Mouse (Mus musculus) liver, postnatal 0 days (tissue): ENCODE data around the gene Abtb1. TPM values are rescaled to one million over a fixed set of nuclear protein-coding genes. Genes with fewer than 3 reads are reported as not detected.

ENCODE experiments used
- ATAC-seq: fragments of 200-750 bp; cut with Nextera tagmentation; 2 replicates; pipeline ENCODE4 v1.8.0; 2017; ENCODE audit warnings: mild to moderate bottlenecking, moderate library complexity
- DNase-seq: peaks from one replicate; pipeline ENCODE4 v3.0.0-alpha.2; 2016
- H3K27ac ChIP-seq: fragments of 300-500 bp; sonication (generic); 2 replicates; pipeline ENCODE4 v1.5.1; 2014; ENCODE audit warnings: antibody characterized with exemption, moderate library complexity, mild to moderate bottlenecking, low read depth
- H3K27me3 ChIP-seq: fragments of 300-500 bp; sonication (generic); 2 replicates; pipeline ENCODE4 v1.6.1; 2014; ENCODE audit warnings: low read length, control low read depth, mixed read lengths; ENCODE audit not compliant: insufficient read depth
- H3K36me3 ChIP-seq: fragments of 300-500 bp; sonication (generic); replicated peaks from 2 replicates; pipeline ENCODE4 v1.6.1; 2014; ENCODE audit warnings: mild to moderate bottlenecking, control low read depth, low read length, moderate library complexity, mixed read lengths; ENCODE audit not compliant: insufficient read depth
- H3K4me1 ChIP-seq: fragments of 300-500 bp; sonication (generic); 2 replicates; pipeline ENCODE4 v1.6.1; 2014; ENCODE audit warnings: antibody characterized with exemption, mild to moderate bottlenecking, control low read depth; ENCODE audit not compliant: insufficient read depth
- H3K4me2 ChIP-seq: fragments of 300-500 bp; sonication (generic); 2 replicates; pipeline ENCODE4 v1.6.1; 2014; ENCODE audit warnings: low read depth, mild to moderate bottlenecking, low read length, moderate library complexity, mixed read lengths
- H3K4me3 ChIP-seq: fragments of 300-500 bp; sonication (generic); 2 replicates; pipeline ENCODE4 v1.5.1; 2014; ENCODE audit warnings: low read depth, low read length
- H3K9ac ChIP-seq: fragments of 300-500 bp; sonication (generic); replicated peaks from 2 replicates; pipeline ENCODE4 v1.6.1; 2014; ENCODE audit warnings: mild to moderate bottlenecking, moderate library complexity
- H3K9me3 ChIP-seq: fragments of 300-500 bp; sonication (generic); 2 replicates; pipeline ENCODE4 v1.6.1; 2016; ENCODE audit warnings: mild to moderate bottlenecking, control low read depth, low read length, mixed read lengths
- CTCF ChIP-seq: sonication (generic); IDR thresholded peaks from 2 replicates; pipeline ENCODE4 v1.5.1; 2016; ENCODE audit warnings: antibody characterized with exemption, low read depth
- EP300 ChIP-seq: IDR thresholded peaks from 2 replicates; pipeline ENCODE4 v1.6.1; 2016; ENCODE audit warnings: antibody characterized with exemption, low read depth, mild to moderate bottlenecking
- WGBS: fragments of 180-500 bp; shearing (Covaris S2); extraction: QIAGEN DNeasy Blood & Tissue Kit; methylation state at CpG from one replicate; pipeline ENCODE4 v1.1.7; 2014; ENCODE audit not compliant: insufficient replicate concordance; 5-methylcytosine and 5-hydroxymethylcytosine counted together
- polyA plus RNA-seq: library from polyadenylated mRNA; unstranded; fragments of >200 nt; fragmentation: Nextera tagmentation; extraction: Ambion mirVana; gene quantifications from 2 replicates; pipeline ENCODE4 v1.2.1, GENCODE M21; 2015

Gene Abtb1
- polyA plus RNA-seq, 1 experiment from 2014 or later: 36.2 TPM

DNA sequence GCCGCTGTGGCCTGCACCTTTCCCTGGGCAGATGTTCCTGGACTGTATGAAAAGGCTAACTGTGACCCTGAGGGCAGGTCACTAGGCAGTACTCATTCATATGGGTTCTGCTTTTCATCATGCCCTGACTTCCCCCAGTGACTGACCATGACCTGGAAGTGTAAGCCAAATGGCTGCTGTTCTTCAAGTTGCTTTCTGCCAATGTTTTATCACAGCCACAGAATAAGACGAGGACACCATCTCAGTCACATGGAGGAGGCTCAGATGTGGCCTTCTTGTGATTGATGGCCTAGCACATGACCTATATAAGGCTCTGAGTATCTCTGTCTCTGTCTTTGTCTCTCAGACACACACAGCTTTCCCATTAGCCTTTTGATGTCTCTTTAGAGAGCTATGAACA lies 5.8 kb upstream of the Abtb1 start:
- H3K36me3 ChIP-seq: no peaks in the 10 kb centered on the region
- DNase-seq: no peak
- no peak for TF ChIP-seq CTCF
- TF ChIP-seq EP300: no peak
- H3K27me3 ChIP-seq: no peaks in the 10 kb centered on the region
- 75% methylated on average over 2 of the region's 2 CpGs for WGBS
- no peak overlapping the region for H3K4me2 ChIP-seq
- no peaks in the 10 kb centered on the region for H3K9me3 ChIP-seq
- H3K9ac ChIP-seq: no peak overlapping the region
- H3K4me3 ChIP-seq: no peak overlapping the region
- peaks cover 4% of the 10 kb centered on the region; the same call in 1 of the 2 replicates for H3K4me1 ChIP-seq
- no peak overlapping the region for H3K27ac ChIP-seq
- no peak for ATAC-seq

DNA sequence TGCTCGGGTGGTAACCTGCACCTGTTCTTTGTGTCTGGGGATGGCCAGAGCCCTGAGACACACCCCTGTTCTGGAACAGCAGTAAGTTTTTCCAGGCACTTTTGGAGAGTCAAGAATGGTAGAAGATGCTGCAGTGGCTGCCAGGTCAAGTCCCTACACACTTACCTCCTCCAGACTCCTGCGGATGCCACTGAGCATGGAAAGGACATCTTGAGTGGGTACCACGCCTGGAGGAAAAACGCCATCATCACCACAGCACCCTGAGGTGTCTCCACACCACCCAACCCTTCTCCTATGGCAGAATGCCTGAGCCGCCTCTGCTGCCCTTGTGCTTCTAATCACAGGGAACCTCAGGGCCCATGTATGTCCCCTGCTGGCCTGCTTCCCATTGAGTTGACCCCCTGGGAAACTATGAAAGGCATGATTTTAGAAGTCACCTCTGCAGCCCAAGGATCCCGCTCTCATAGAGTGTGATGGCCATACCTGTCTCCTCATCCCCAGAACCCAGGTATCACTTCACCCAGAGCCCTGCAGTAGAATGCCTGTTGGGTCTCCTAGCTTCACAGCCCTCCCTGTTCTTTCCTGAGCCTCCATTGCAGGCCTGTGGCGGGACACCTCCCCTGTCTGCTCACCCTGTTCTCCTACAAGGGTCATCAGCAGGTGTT lies 3.2 kb upstream of the Abtb1 start:
- TF ChIP-seq CTCF (no peak), EP300 (no peak)
- Histone ChIP-seq H3K4me3 (no peak overlapping the region), H3K4me2 (no peak overlapping the region), H3K9ac (no peak overlapping the region), H3K36me3 (no peaks in the 10 kb centered on the region; the same call in 1 of the 2 replicates), H3K27me3 (no peaks in the 10 kb centered on the region), H3K27ac (no peak overlapping the region), H3K9me3 (no peaks in the 10 kb centered on the region), H3K4me1 (peaks cover 19% of the 10 kb centered on the region)
- 85% methylated on average over 7 of the region's 7 CpGs for WGBS
- ATAC-seq (no peak), DNase-seq (no peak)

DNA sequence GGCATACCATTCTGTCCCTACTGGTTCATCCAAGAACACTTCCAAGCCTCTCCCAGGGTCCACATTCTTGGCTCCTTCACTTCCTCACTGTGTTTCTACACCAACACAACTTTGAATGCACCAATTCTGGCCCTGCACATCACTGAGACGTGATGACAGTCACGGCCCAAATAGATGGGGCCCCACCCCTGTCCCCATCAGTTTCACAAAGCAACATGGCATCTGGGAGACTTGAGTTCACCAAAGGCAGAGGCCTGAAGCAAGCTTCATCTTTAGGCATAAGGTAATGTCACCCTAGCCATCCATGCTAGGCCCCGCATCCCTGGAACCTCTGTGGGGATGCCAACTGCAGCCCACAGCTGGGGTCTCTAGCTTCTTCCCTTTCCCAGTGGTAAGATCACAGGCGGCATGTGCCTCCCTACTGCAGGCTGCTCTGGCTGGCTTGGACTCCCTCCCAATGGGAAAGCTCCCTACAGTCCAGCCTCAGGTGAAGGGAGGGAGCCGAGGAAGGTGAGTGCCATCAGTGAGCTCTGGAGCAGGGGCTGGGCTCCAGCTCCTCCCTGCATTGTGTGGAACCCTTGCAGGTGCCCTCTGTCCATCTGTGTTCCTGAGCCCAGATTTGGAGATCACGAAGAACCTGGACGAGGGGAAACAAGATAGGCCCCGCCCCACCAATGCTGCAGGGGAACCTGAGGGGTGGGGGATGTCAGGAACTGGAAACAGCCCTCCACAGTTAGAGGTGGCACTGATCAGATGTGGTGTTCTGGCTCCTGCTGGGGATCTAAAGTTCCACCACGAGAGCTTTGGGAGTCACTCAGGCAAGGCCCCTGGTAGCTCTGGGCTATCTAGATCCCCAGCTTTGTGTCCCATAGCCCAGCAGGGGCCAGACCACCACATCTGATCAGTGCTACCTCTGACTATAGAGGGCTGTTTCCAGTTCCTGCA lies 2.3 kb upstream of the Abtb1 start:
- no peak overlapping the region for H3K4me2 ChIP-seq
- no peak for TF ChIP-seq EP300
- TF ChIP-seq CTCF: no peak
- H3K4me3 ChIP-seq: no peak overlapping the region
- ATAC-seq: no peak
- no peak overlapping the region for H3K27ac ChIP-seq
- WGBS: 79% methylated on average over 9 of the region's 9 CpGs
- no peaks in the 10 kb centered on the region for H3K9me3 ChIP-seq
- no peaks in the 10 kb centered on the region for H3K27me3 ChIP-seq
- DNase-seq: no peak
- no peak overlapping the region for H3K9ac ChIP-seq
- H3K36me3 ChIP-seq: peaks cover 7% of the 10 kb centered on the region
- H3K4me1 ChIP-seq: peaks cover 23% of the 10 kb centered on the region

DNA sequence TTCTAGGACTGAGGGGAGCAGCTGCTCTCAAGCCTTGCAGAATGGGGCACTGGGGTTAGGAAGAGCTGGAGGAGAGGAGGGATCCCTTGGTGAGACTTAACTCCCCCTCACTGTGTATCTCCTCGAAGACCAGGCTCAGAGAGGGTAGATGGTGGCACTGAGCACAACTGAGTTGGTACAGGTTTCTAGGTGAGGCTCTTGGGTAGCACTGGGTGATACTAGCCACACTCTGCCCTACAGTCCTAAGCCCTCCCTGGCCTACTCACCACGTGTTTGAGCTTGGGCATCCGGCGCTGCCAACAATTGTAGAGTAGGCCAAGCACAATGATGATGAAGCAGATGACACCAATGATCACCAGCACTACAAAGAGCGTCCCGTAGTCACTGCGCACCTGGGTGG lies 1.5 kb upstream of the Abtb1 start:
- Histone ChIP-seq H3K9ac (0 out of 2 replicates have a peak overlapping the region, but pooled peaks have one; percentile 79), H3K4me3 (peak overlapping the region; percentile 71; the same call in 1 of the 2 replicates), H3K27ac (no peak overlapping the region), H3K4me1 (peaks cover 23% of the 10 kb centered on the region), H3K27me3 (no peaks in the 10 kb centered on the region), H3K9me3 (no peaks in the 10 kb centered on the region), H3K4me2 (peak overlapping the region; percentile 99), H3K36me3 (peaks cover 16% of the 10 kb centered on the region)
- DNase-seq (no peak), ATAC-seq (no peak)
- WGBS: 76% methylated on average over 7 of the region's 7 CpGs
- TF ChIP-seq EP300: no peak
- TF ChIP-seq CTCF: no peak

DNA sequence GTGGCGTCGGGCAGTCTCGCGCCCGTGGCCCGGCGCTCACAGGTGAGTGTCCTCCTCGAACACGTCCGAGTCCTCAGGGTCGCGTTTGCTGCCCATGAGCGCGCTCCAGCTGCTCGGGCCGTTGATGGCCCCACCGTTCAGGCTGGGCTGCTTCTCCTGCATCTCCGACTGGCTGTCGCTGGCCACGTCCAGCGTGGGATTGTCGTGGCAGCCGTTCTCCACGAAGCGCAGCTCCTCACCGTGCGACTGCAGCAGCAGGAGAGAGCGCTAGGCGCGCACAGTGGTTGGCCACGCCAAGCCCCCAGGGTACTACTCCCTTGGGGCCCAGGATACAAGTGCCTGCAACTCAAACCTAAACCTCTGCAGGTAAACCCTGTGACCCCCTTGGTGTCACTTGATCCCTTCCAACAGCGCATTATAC lies 957 bp upstream of the Abtb1 start:
- DNase-seq (no peak), ATAC-seq (no peak)
- H3K27ac ChIP-seq: peak overlapping the region; percentile 92
- WGBS: 5% methylated on average over 22 of the region's 32 CpGs
- TF ChIP-seq EP300 (no peak), CTCF (no peak)
- peaks cover 21% of the 10 kb centered on the region for H3K36me3 ChIP-seq
- H3K27me3 ChIP-seq: no peaks in the 10 kb centered on the region
- H3K4me2 ChIP-seq: peak overlapping the region; percentile 99
- H3K9ac ChIP-seq: peak overlapping the region; percentile 79
- no peaks in the 10 kb centered on the region for H3K9me3 ChIP-seq
- peaks cover 23% of the 10 kb centered on the region for H3K4me1 ChIP-seq
- H3K4me3 ChIP-seq: peak overlapping the region; percentile 71

DNA sequence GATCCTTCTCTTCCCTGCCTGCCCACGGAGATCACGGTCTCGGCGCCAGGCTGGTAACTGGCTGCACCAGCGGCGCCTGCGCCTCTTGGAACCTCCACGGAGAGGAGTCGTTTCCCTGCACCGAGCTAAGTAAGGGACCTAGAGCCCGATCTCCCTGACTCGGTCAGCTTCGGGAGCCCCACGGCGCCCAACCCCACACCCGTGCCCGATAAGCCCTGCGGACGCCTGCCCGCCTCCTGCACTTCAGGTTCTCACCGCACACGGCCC lies 337 bp downstream of the Abtb1 start:
- under 1% methylated on average over 22 of the region's 22 CpGs for WGBS
- H3K36me3 ChIP-seq: peaks cover 33% of the 10 kb centered on the region
- peak overlapping the region; percentile 92 for H3K27ac ChIP-seq
- peak overlapping the region; percentile 85 for H3K9ac ChIP-seq
- no peaks in the 10 kb centered on the region for H3K27me3 ChIP-seq
- H3K4me1 ChIP-seq: peaks cover 23% of the 10 kb centered on the region
- no peaks in the 10 kb centered on the region for H3K9me3 ChIP-seq
- H3K4me3 ChIP-seq: peak overlapping the region; percentile 71
- DNase-seq (no peak), ATAC-seq (peak; percentile 17)
- no peak for TF ChIP-seq EP300
- TF ChIP-seq CTCF: no peak
- H3K4me2 ChIP-seq: peak overlapping the region; percentile 99
